Mouse (Mus musculus) heart, embryonic 12.5 days (tissue): Measurements from ENCODE around the gene Trim16. TPM values are rescaled to one million over a fixed set of nuclear protein-coding genes. Genes with fewer than 3 reads are reported as not detected.

Experiments used
- ATAC-seq: fragments of 200-750 bp; cut with Nextera tagmentation; 2 replicates; pipeline ENCODE4 v1.8.0; 2017; ENCODE audit warnings: moderate TSS enrichment, moderate library complexity; ENCODE audit not compliant: insufficient number of reproducible peaks, low FRiP score
- H3K27ac ChIP-seq: fragments of 300-500 bp; sonication (generic); 2 replicates; pipeline ENCODE4 v1.5.1; 2016; ENCODE audit warnings: mild to moderate bottlenecking, moderate library complexity; ENCODE audit not compliant: poor library complexity, severe bottlenecking
- H3K27me3 ChIP-seq: fragments of 300-500 bp; sonication (generic); replicated peaks from 2 replicates; pipeline ENCODE4 v1.6.1; 2016; ENCODE audit warnings: mild to moderate bottlenecking, moderate library complexity
- H3K36me3 ChIP-seq: fragments of 300-500 bp; sonication (generic); 2 replicates; pipeline ENCODE4 v1.6.1; 2016; ENCODE audit warnings: mild to moderate bottlenecking, moderate library complexity
- H3K4me1 ChIP-seq: fragments of 300-500 bp; sonication (generic); replicated peaks from 2 replicates; pipeline ENCODE4 v1.6.1; 2016; ENCODE audit warnings: mild to moderate bottlenecking
- H3K4me2 ChIP-seq: fragments of 300-500 bp; sonication (generic); 2 replicates; pipeline ENCODE4 v1.6.1; 2016; ENCODE audit warnings: mild to moderate bottlenecking, moderate library complexity
- H3K4me3 ChIP-seq: fragments of 300-500 bp; sonication (generic); 2 replicates; pipeline ENCODE4 v1.5.1; 2016; ENCODE audit warnings: mild to moderate bottlenecking
- H3K9ac ChIP-seq: fragments of 300-500 bp; sonication (generic); 2 replicates; pipeline ENCODE4 v1.6.1; 2016; ENCODE audit warnings: mild to moderate bottlenecking, moderate library complexity
- H3K9me3 ChIP-seq: fragments of 300-500 bp; sonication (generic); replicated peaks from 2 replicates; pipeline ENCODE4 v1.6.1; 2016; ENCODE audit warnings: mild to moderate bottlenecking, moderate library complexity
- WGBS: fragments of 180-500 bp; shearing (Covaris S2); methylation state at CpG from one replicate; pipeline ENCODE4 v1.1.7; 2016; 5-methylcytosine and 5-hydroxymethylcytosine counted together
- polyA plus RNA-seq: library from polyadenylated mRNA; unstranded; fragments of >200 nt; fragmentation: Nextera tagmentation; extraction: Ambion mirVana; gene quantifications from 2 replicates; pipeline ENCODE4 v1.2.1, GENCODE M21; 2016

The Trim16 gene
- polyA plus RNA-seq, 1 experiment from 2014 or later = 6.0 TPM

DNA sequence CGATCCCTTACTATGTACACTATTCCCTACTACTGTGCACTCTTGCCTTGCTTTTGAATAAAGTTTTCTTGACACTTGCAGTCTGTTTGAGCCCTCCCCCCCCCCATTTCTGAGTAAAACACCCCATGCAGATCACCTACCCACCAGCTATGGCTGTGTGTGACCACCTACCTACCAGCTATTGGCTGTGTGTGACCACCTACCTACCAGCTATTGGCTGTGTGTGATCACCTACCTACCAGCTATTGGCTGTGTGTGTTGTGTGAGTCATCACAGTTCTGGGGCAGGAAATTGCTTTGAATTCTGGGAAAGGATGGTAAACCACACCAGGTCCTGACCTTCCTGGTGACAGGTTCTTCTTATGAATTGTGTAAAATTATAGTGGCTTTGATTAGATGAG lies 4.6 kb upstream of the Trim16 start:
- no peaks in the 10 kb centered on the region for H3K36me3 ChIP-seq
- no peak overlapping the region for H3K4me3 ChIP-seq
- H3K4me1 ChIP-seq = peaks cover 20% of the 10 kb centered on the region
- H3K9me3 ChIP-seq = no peaks in the 10 kb centered on the region
- ATAC-seq = no peak
- H3K27ac ChIP-seq = no peak overlapping the region
- 77% methylated on average over 1 of the region's 1 CpGs for WGBS
- no peak overlapping the region for H3K9ac ChIP-seq
- H3K27me3 ChIP-seq = no peaks in the 10 kb centered on the region
- H3K4me2 ChIP-seq = no peak overlapping the region

DNA sequence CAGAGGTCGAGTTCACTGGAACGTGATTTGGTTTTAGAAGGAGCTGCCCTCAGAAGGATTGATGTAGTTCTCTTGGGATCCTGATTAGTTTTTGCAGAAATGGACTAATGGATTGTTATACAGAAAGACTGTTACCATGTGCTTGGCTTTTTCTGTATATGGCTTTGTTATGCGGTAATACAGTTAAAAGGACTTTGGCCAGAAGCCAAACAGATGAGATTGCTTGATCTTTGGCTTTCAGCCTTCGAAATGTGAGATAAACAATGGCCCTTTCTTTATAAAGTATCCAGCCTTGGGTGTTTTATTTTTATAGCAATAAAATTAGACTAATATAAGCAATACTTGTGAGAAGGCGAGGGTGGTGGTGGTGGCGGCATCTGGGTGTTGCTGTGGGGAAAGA lies 3.4 kb upstream of the Trim16 start:
- H3K36me3 ChIP-seq = no peaks in the 10 kb centered on the region
- H3K4me1 ChIP-seq = peaks cover 27% of the 10 kb centered on the region
- no peak overlapping the region for H3K27ac ChIP-seq
- 65% methylated on average over 6 of the region's 6 CpGs for WGBS
- no peaks in the 10 kb centered on the region for H3K9me3 ChIP-seq
- no peak overlapping the region for H3K4me3 ChIP-seq
- no peak overlapping the region for H3K9ac ChIP-seq
- H3K4me2 ChIP-seq = no peak overlapping the region
- no peaks in the 10 kb centered on the region for H3K27me3 ChIP-seq
- ATAC-seq = no peak

DNA sequence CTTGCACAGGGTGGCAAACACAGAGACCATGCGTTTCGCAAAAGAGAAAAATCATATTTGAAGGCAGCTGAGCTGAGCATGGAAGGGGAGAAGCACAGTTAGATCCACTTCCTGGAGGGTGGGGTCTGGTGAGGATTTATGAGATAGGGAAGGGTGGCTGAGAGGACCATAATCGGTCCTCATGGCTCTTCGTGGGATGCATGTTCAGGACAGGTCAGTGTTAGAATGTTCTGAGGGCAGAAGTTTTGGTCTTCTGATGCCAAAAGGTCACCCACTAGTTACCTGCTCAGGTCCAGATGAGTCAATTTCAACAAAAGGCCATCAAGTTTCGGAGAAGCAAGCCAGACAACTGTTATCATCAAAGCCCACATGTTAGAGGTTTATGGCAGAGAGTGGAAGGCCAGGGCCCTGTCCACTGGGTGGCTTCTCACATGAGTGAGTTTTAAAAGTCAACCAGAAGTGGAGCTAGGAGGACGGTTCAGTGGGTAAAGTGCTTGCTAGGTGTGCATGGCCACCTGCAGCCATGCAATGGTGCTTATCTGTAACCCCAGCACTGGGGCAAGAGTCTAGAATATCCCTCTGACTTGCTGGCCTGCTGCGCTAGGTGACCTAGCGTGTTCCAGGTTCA lies 858 bp upstream of the Trim16 start:
- no peaks in the 10 kb centered on the region for H3K36me3 ChIP-seq
- peaks cover 23% of the 10 kb centered on the region for H3K4me1 ChIP-seq
- no peaks in the 10 kb centered on the region for H3K27me3 ChIP-seq
- no peak for ATAC-seq
- WGBS = 82% methylated on average over 8 of the region's 8 CpGs
- H3K9me3 ChIP-seq = no peaks in the 10 kb centered on the region
- peak overlapping the region; percentile 75; the same call in 1 of the 2 replicates for H3K4me2 ChIP-seq
- no peak overlapping the region for H3K4me3 ChIP-seq
- no peak overlapping the region for H3K27ac ChIP-seq
- no peak overlapping the region for H3K9ac ChIP-seq

DNA sequence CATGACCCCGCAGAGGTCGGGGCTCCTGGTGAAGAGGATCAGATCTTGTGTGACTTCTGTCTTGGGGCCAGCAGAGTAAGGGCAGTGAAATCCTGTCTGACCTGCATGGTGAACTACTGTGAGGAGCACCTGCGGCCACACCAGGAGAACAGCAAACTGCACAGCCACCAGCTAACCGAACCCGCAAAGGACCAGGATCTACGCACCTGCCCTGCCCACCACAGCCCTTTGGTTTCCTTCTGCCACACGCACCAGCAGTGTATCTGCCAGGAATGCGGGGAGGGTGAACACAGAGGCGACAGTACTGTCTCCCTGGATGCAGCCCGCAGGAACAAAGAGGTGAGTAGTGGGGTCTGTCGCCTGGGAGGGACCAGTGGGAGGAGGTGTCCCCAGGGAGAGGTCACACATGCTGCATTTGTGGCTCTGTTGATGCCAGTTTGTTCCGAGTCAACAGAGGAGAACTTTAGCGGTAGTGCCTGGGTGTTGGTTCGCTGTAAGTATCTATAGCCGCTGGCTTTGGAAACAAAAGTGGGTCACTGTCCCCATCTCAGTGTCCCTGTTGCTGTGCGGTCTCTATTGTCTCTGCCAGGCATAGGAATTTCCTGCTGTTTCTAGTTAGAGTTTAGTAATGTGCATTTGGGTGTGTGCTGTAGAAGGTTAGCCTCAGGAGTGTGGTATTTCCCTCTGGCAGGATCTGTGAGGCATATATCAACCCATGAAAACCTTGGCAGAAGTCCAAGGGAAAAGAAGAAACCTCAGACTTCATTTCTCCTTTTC lies 818 bp downstream of the Trim16 start:
- WGBS = 22% methylated on average over 16 of the region's 16 CpGs
- Histone ChIP-seq H3K27ac (peak overlapping the region; percentile 72), H3K9me3 (no peaks in the 10 kb centered on the region), H3K27me3 (no peaks in the 10 kb centered on the region), H3K36me3 (no peaks in the 10 kb centered on the region), H3K4me3 (peak overlapping the region; percentile 51), H3K4me1 (peaks cover 21% of the 10 kb centered on the region), H3K4me2 (peak overlapping the region; percentile 75), H3K9ac (peak overlapping the region; percentile 69)
- peak; percentile 49; the same call in 1 of the 2 replicates for ATAC-seq

DNA sequence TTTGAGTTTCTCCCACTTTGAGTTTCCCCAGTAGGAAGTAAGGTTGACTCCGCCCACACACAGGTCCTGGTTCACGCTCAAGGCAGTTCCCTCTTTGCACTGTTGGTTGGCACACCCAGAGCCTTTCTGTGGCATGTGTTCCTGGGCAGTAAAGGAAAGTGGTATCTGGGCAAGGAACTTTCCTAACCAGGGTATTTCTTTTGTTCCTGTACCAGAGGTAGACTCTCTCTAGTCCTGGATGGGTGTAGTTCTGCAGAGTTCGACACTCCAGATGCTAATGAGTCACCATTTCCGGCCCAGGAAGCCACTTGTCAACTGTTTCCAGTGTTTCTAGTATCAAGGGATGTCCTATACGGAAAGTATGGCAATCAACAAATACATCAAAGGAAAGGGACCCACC lies 1.9 kb downstream of the Trim16 start:
- Histone ChIP-seq H3K27me3 (no peaks in the 10 kb centered on the region), H3K9me3 (no peaks in the 10 kb centered on the region), H3K36me3 (no peaks in the 10 kb centered on the region), H3K9ac (no peak overlapping the region), H3K4me3 (peak overlapping the region; percentile 30), H3K27ac (no peak overlapping the region; the same call in 1 of the 2 replicates), H3K4me1 (peaks cover 21% of the 10 kb centered on the region), H3K4me2 (peak overlapping the region; percentile 54)
- 0 out of 2 replicates have a peak, but pooled peaks have one; percentile 52 for ATAC-seq
- WGBS = 48% methylated on average over 5 of the region's 5 CpGs

DNA sequence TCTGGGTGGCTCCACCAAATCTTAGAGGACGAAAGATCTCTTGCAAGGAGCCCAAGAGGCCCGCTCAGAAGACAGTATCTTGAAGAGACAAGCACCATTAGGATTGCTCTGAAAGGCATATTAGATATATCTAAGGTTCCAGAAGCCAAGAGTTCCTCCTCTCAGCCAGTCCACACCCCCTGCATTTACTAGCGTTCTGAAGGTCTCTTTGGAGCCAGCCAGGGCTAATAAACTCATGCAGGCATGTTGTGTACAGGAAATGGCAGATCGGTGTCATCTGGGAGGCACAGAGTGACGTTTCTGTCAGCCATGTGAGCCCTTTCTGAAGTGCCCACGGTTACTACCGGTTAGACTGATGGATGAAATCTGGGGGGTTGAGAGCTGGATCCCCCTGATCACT lies 4.2 kb downstream of the Trim16 start:
- H3K4me3 ChIP-seq = no peak overlapping the region
- peaks cover 21% of the 10 kb centered on the region for H3K4me1 ChIP-seq
- H3K9me3 ChIP-seq = no peaks in the 10 kb centered on the region
- no peak overlapping the region for H3K9ac ChIP-seq
- no peaks in the 10 kb centered on the region for H3K36me3 ChIP-seq
- no peak overlapping the region for H3K27ac ChIP-seq
- WGBS = 64% methylated on average over 7 of the region's 7 CpGs
- H3K4me2 ChIP-seq = no peak overlapping the region
- no peaks in the 10 kb centered on the region for H3K27me3 ChIP-seq
- no peak for ATAC-seq

DNA sequence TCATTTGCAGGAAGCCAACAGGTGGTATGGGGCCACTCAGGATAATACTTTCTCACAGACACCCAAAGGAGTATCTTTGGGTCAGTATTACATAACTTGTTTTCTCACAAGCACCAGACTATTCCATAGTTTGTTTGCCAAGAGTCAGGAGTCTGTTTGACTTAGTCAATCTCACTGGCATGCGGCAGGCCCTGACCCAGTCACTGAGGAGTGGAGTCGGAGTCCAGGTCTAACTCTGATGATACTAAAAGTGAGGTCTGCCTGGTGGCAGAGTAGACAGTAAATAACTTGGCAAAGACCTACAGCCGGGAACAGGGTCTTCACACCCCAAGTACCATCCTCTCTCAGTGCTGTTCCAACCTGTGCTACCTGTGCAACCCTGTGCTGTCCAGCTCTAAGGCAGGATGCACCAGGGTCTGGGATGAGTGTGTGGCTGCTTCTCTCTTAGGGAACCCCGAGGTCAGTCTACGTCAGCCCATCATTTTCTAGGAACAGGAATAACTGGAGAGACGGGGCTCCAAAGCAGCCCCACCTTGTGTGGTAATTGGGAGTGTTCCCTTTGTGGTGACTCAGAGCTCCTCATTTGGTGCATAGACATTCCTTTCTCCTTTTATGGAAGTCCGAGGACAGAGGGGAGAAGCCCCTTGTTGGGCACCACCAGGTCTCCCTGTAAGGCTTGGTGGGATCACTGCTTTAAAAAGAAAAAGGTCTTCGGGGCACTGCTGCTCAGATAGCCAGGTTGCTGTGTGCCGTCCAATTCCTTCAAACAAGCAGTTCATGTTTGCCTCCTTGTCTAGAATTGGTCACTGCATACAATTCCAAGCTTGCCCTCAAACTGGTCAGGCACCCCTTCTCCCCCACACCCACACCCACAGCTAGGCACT lies 5.4 kb downstream of the Trim16 start:
- ATAC-seq = no peak
- Histone ChIP-seq H3K4me3 (no peak overlapping the region), H3K27ac (no peak overlapping the region), H3K27me3 (no peaks in the 10 kb centered on the region), H3K4me1 (peaks cover 11% of the 10 kb centered on the region), H3K4me2 (no peak overlapping the region), H3K36me3 (no peaks in the 10 kb centered on the region), H3K9me3 (no peaks in the 10 kb centered on the region), H3K9ac (no peak overlapping the region)
- WGBS = 71% methylated on average over 9 of the region's 9 CpGs

DNA sequence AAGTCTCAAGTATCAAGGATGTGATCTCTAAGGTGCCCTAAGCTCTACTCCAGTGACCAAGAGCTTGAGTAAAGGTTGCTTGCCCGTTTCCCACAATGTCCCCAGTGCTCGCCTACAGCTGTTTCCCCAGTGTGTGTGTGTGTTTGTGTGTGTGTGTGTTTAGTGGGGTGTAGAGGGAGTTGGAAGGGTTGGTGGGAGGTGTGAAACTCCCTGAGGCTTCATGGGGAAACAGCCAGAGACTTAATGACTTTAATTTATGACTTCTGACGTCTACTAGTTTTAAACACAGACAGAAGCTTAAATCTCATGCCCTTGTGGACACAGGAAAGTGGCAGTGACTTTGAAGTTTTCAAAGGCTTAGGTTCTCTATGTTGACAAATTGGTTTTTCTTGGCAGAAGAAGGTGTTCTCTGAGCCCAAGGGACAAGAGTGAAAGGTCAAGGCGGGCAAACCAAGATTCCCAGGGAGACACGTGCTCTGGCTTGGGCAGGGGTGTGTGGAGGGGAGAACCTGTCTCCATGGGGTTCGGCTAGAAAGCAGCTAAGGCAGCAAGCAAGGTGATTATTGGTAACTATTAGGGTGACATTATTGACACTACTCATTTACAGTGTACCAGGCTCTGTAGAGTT lies 6.2 kb downstream of the Trim16 start:
- Histone ChIP-seq H3K9ac (no peak overlapping the region), H3K4me1 (peaks cover 4% of the 10 kb centered on the region; the same call in 1 of the 2 replicates), H3K36me3 (no peaks in the 10 kb centered on the region), H3K27me3 (no peaks in the 10 kb centered on the region), H3K27ac (no peak overlapping the region), H3K9me3 (no peaks in the 10 kb centered on the region), H3K4me2 (no peak overlapping the region), H3K4me3 (no peak overlapping the region)
- 77% methylated on average over 6 of the region's 6 CpGs for WGBS
- ATAC-seq = no peak

DNA sequence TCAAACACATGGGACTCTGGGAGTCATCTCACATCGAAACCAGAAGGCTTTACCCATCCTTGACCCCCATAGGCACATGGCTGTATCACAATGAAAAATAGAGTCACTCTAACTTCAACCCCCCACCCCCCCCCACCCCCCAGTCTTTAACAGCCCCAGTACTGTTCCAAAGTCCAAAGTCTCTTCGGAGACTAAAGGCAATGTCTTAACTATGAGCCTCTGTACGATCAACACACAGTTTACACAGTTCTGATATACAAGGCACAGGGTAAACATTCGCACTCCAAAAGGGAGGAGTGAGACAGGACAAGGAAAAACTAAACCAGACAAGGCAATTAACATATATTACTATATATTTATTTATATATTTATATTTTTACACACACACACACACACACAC lies 7.1 kb downstream of the Trim16 start:
- no peak overlapping the region for H3K4me3 ChIP-seq
- no peak overlapping the region for H3K9ac ChIP-seq
- H3K9me3 ChIP-seq = no peaks in the 10 kb centered on the region
- WGBS = 83% methylated on average over 4 of the region's 4 CpGs
- H3K27me3 ChIP-seq = no peaks in the 10 kb centered on the region
- peaks cover 3% of the 10 kb centered on the region; the same call in 1 of the 2 replicates for H3K36me3 ChIP-seq
- ATAC-seq = no peak
- H3K27ac ChIP-seq = no peak overlapping the region
- no peaks in the 10 kb centered on the region for H3K4me1 ChIP-seq
- H3K4me2 ChIP-seq = no peak overlapping the region

DNA sequence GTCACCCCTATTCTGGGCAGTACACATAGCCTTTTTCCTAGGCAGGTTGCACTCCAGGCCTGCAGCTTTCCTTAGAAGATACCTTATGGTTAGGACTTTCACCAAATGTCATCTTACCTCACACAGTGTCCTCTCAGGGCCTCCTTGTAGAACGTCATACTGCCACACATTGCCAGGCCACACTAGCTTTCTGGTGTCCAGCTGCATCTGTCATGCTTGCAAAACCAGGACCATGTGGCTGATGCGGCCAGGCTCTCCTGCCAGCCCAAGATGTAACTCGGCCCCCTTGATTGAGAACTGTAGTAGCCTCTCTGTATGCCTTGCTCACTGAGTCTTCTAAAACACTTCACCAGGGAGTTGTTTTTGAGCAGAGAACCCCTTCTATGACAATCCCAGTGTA lies 7.9 kb downstream of the Trim16 start:
- no peaks in the 10 kb centered on the region for H3K27me3 ChIP-seq
- H3K9ac ChIP-seq = no peak overlapping the region
- H3K36me3 ChIP-seq = peaks cover 3% of the 10 kb centered on the region; the same call in 1 of the 2 replicates
- no peak overlapping the region for H3K4me3 ChIP-seq
- H3K27ac ChIP-seq = no peak overlapping the region
- no peak overlapping the region for H3K4me2 ChIP-seq
- WGBS = 80% methylated on average over 3 of the region's 3 CpGs
- no peaks in the 10 kb centered on the region for H3K4me1 ChIP-seq
- ATAC-seq = no peak
- no peaks in the 10 kb centered on the region for H3K9me3 ChIP-seq
